Mouse (Mus musculus) CD4-positive helper T cell, adult 2 months (primary cell): ENCODE measurements around the gene Syne1.

ENCODE experiments used
- DNase-seq: peaks from one replicate; pipeline ENCODE4 v3.0.0-alpha.2; 2012; ENCODE audit warnings: low read depth, missing footprints, low spot score

Syne1 gene

DNA sequence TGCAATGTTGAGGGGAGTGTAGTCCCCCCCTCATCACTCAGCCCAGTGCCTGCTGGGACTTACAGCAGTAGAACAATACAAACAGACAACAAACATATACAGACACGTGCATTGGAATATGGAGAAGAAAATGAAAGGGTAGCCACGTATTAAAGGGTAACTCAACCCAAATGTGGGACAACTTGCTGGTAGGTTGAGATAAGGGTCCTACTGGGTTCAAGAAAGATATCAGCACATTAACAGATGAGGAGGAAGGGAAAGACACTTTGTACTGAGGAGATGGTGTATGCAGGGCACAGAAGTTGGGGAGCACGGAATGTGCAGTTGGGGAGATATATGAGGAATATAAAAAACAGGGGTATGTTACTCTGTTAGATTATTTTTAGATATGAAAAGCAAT is 345.3 kb downstream of the Syne1 start:
- no peak for DNase-seq

DNA sequence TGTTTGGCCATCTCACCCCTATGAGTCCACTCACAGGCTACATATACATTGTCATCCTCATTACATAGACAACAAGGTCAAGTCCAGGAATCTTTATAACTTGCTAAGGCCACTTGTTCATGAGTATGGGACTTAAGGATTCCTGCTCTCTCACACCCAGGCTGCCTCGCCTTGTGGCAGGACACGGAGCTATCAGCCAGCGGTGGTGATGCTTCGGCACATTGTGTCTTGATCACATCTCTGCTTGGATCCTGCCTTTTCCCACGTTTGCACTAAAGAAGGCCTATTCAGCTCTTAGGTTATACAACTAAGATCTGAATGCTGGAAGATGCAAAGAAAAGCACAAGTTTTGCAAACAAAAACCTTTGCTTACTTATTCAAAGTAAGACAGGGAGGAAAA is 345.7 kb downstream of the Syne1 start:
- no peak for DNase-seq

- DNase-seq = no peak
Measured at GRCm38 (mm10) chr10:5203837-5204236, 347.4 kb downstream of the Syne1 start.

DNA sequence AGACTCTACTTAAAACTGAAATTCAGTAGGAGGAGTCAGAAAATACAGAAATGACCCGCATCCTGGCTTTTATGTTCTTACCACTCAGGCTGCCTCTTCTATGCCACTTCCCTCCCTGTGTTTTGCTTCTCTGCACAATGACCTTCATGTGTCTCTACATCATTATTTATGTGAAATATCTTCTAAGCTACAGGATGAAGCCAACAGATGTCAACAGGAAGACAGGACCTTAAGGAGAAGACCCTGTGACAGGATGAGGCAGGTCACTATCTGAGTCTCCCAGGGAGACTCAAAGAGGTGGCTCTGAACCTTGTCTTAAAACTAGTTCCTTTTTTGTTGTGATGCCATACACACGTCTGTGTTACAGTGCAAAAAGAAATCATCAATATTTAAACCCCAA is 353.9 kb downstream of the Syne1 start:
- DNase-seq = peak; percentile 21

DNA sequence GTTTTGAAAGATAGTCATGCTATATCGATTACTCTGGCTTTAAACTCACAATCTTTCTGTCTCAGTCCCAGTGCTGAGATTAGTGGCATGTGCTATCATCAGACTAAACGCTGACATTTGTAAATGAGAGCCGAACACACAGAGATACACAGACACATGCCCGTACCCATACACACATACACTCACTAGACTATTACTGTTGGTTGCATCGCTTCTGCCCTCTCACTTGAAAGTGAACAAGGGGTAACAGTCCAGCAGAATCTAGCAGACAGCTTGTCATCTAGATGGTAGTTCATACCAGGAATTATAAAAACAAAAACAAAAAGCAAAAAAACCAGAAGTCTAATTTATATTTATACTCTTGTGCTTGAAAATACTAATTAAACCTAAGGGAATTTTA is 355.0 kb downstream of the Syne1 start:
- DNase-seq = no peak

- DNase-seq = no peak
Measured at GRCm38 (mm10) chr10:5195288-5195687, 356.0 kb downstream of the Syne1 start.

DNA sequence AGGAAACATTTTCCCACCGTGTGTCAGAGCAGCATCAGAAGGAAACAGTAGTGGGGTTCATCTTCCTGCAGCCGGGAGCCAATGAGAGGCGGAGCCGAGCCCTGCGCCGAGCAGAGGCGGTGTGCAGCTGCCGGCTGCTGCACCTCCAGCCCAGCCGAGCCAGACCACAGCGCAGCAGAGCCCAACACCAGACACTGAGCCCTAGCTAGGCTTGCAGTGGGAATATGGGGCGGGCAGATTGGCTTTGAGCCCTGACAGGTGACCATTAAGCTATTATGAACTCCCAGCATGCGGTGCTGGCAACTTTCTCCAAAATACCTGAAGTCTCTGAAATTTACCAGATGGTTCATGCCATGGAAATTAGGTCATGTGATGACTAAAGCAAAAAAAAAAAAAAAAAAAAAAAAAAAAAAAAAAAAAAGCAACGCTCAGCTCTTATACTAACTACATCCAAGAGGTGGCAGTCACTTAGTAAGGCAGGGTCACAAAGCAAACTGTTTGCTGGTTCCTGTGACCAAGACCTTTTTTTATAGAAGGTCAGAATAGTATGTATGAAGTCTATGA is 356.5 kb downstream of the Syne1 start:
- DNase-seq = peak; percentile 90

DNA sequence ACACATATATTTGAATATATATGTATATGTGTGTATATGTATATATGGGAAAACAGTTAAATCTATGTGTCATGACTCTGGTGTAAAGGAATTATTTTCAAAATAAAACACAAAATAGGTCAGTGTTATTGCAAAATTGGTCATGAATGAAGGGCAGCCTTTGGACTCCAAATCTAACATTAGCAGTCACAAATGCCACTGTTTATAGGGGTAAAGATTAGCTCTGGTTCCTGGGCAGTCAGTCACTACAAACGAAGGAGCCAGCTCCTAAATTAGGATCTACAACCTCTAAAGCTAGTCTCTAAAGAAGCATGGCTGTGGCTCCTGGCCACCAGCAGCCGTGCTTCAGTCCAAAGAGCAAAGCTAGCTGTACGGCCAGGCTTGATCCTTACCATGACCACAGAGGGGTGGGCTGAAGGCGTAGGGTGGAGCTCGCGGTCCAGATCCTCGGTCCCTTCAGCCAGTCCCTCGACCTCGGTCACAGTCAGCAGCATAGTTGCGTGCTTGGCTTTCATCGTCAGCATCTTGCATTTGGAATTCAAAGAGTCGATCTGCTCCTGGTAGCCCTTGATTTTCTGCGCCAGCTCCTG is 357.1 kb downstream of the Syne1 start:
- no peak for DNase-seq

GRCm38 (mm10) chr10:5192861-5193490 is 358.3 kb downstream of the Syne1 start:
- DNase-seq = no peak

- DNase-seq = no peak
Measured at GRCm38 (mm10) chr10:5190756-5191155, 360.5 kb downstream of the Syne1 start.

- DNase-seq = no peak
Measured at GRCm38 (mm10) chr10:5188890-5189289, 362.4 kb downstream of the Syne1 start.

GRCm38 (mm10) chr10:5185156-5186083 is 365.9 kb downstream of the Syne1 start:
- no peak for DNase-seq

- DNase-seq = no peak
Measured at GRCm38 (mm10) chr10:5181771-5182176, 369.5 kb downstream of the Syne1 start.

GRCm38 (mm10) chr10:5179891-5180290 is 371.4 kb downstream of the Syne1 start:
- no peak for DNase-seq

- no peak for DNase-seq
Measured at GRCm38 (mm10) chr10:5177446-5178015, 373.8 kb downstream of the Syne1 start.

- no peak for DNase-seq
Measured at GRCm38 (mm10) chr10:5176371-5176770, 374.9 kb downstream of the Syne1 start.

DNA sequence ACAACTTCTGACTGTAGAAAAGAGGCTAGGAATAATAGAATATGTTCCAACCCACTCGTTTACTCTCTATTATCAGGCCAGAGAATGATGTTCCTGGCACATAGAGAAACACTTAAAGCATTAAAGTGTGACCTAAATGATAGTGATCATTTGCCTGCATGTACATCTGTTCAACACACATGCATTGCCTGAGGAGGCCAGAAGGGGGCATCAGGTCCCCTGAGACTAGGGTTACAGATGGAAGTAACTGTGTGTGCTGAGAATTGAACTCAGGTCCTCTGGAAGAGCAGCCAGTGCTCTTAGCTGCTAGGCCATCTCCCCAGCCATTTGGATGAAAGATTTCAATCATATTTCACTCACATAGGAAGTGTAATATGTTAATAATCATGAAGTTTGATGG is 380.9 kb downstream of the Syne1 start:
- no peak for DNase-seq

DNA sequence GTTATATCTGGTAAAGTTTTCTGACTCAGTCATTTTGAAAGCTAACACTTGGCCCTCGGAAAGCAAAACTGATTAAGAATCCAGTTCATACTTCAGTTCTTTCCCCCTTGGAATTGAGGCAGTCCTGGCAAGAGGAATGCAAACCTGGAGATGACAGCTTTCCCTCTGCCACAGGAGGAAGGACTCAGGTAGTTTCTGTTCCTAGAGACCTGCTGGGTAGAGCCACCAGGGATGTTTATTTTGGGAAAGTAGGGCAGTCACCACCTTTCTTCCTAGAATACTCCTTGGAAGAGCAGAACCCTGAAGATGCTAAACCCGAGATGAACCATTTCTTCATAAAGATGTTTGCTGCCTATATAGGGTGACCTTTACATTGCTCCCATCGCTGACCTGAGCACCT is 383.8 kb downstream of the Syne1 start:
- DNase-seq = no peak

- no peak for DNase-seq
Measured at GRCm38 (mm10) chr10:5165439-5165838, 385.8 kb downstream of the Syne1 start.

GRCm38 (mm10) chr10:5163770-5164169 is 387.5 kb downstream of the Syne1 start:
- DNase-seq = peak; percentile 55

- DNase-seq = no peak
Measured at GRCm38 (mm10) chr10:5163286-5163685, 388.0 kb downstream of the Syne1 start.

GRCm38 (mm10) chr10:5161394-5161872 is 389.8 kb downstream of the Syne1 start:
- peak; percentile 56 for DNase-seq
